Mouse (Mus musculus) left cerebral cortex, postnatal 14 days (tissue): ENCODE results near the gene Peg10. TPM values are rescaled to one million over a fixed set of nuclear protein-coding genes. Genes with fewer than 3 reads are reported as not detected.

Experiments
- DNase-seq, 2 experiments: peaks; one replicate each; pipeline ENCODE4 v3.0.0; 2021 to 2022; ENCODE audit warnings: low spot score in 2 of 2, mixed read lengths in 1 of 2
- intact Hi-C: fragments of 180-260 bp; cut with DNase I; formaldehyde crosslinking; loops from one replicate; pipeline ENCODE4 v1.15.1; 2025
- long read RNA-seq, 2 experiments: library from polyadenylated mRNA; stranded (forward); transcript quantifications; one replicate each; pipeline ENCODE4 v2.0.0; 2021
- total RNA-seq, 2 experiments: library from RNA; stranded (reverse); gene quantifications; 2 replicates each; pipeline ENCODE4 v1.2.3; 2021

Gene Peg10
- total RNA-seq: 10 to 100 TPM; 10.4 to 11.9 TPM
- long read RNA-seq, experiment 1: 0 reads
- long read RNA-seq, experiment 2: 0 reads

GRCm38 (mm10) chr6:4746696-4747439 lies at the start of gene Peg10, which contains the start of gene Sgce:
TSS of gene Peg10 (plus strand) at chr6:4747306.
TSS of gene Sgce (minus strand) at chr6:4747207.
- intact Hi-C loops: loop anchor here (5.0 to 10.0 kb wide), 4 partner anchors 155 to 638 kb away; partner anchors contain the start of genes Asb4 and Ppp1r9a
- peak; percentile 76 to 78 for DNase-seq

- intact Hi-C loops: no loop called here
- no peak for DNase-seq
Measured at GRCm38 (mm10) chr6:4701641-4702040, 45.5 kb upstream of the Peg10 start.

GRCm38 (mm10) chr6:4703908-4704307 lies 43.2 kb upstream of the Peg10 start:
- intact Hi-C loops: no loop called here
- DNase-seq: no peak

GRCm38 (mm10) chr6:4706415-4706814 lies 40.7 kb upstream of the Peg10 start:
- DNase-seq: no peak
- intact Hi-C loops: no loop called here

- intact Hi-C loops: no loop called here
- no peak for DNase-seq
Measured at GRCm38 (mm10) chr6:4708971-4709370, 38.1 kb upstream of the Peg10 start.

DNA sequence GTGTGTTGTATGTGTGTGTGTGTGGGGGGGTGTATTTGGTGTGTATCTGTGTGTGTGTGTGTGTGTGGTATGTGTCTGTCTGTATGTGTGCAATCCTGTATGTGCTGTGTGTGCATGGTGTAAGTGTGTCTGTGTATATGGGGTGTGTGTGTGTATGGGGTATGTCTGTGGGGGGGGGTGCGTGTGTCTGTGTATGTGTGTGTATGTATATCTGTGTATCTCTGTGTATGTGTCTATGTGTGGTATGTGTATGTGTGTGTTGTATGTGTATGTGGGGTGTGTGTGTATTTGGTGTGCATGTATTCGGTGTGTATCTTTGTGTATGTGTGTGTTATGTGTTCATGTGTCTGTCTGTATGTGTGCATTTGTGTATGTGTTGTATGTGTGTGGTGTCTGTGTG lies 30.9 kb upstream of the Peg10 start:
- DNase-seq: no peak
- intact Hi-C loops: no loop called here

DNA sequence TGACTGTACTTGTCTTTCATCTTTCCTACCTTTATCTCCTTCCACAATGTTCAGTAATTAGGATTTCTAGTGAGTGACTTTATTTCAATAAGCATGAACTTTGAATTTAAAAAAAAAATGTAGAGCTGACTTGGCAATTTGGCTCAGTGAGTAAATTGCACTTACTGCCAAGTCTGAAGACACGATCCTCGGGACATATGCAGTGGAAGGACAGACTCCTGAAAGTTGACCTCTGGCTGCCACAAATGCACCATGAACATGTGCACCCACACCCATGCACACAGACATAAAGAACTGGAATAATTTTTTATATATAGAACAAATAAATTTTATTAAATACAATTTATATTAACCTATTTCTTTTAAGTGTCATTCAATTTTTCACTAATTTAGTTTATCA lies 29.8 kb upstream of the Peg10 start:
- intact Hi-C loops: no loop called here
- DNase-seq: no peak

DNA sequence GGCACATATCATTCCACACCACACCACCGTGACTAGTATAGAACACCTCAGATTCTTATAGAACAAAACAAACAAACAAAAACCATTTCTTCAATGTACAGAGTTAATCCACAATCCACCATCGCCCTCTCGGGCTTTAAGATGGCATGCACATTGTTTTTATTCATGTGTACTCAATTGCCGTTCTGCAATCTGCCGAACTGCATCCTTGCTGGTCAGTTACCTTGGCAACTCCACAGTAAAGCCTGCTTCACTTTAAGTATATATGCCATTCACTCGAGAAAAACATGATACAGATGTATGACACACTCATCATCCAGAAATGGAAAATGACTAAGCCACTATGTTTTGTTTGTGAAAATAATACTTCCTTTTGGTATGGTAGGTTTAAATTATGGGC lies 25.0 kb upstream of the Peg10 start:
- DNase-seq: peak in 1 of 2 experiments; percentile 19
- intact Hi-C loops: no loop called here

GRCm38 (mm10) chr6:4722739-4723138 lies 24.4 kb upstream of the Peg10 start:
- intact Hi-C loops: no loop called here
- DNase-seq: no peak

DNA sequence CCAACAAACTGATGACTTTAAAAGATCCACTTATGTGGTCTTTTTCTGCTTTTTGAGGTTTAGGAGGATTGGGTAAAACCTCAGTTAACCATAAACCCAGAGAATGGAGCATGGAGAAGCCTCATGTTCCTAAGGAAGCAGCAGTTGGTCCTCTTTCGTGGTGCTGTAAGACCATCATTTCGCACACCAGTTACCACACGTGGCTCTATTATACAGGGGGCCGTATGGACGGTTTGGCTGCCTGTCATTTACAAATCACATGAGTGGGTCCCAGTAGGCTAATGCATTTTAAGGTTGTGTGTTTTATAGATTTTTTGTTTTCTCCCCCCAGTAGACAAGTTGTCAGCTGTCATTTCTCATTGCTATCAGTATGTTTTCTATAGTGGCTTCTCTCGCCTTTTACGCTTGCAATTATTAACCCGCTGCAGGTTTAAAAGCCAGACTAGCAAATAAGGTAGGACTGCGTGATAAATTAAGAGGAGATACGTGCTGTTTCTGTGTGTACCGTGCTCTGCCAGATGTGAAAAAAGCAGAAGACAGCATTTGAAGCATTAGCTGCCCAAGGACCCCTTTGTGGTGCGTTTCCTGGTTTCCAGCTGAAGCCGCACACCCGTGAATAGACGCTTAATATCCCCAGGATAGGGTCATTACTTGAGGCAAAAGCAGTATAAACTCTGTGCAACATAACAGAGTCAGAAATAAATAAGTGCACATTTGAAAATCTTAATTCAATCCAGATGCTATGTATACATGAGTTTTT lies 22.9 kb upstream of the Peg10 start:
- intact Hi-C loops: no loop called here
- no peak for DNase-seq

GRCm38 (mm10) chr6:4728305-4728704 lies 18.8 kb upstream of the Peg10 start:
- DNase-seq: no peak
- intact Hi-C loops: no loop called here

DNA sequence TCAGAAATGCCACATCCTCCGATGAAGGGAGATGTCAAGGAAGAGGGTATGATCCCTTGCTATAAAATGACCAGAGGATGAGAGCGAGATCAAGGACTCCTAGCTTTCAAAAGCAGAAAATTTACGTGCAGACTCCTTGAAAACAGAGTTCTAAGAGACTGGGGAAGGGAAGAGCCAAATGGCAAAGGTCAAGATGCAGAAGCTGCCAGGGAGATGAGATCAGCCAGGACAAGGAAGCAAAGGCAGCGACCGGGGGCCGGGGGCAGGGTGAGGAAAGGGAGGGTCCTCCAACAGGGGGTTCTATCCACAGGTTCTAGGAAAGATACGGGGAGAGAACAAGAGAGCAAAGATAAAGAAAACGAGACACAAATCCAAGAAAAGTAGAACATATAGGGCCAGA lies 15.4 kb upstream of the Peg10 start:
- no peak for DNase-seq
- intact Hi-C loops: no loop called here

DNA sequence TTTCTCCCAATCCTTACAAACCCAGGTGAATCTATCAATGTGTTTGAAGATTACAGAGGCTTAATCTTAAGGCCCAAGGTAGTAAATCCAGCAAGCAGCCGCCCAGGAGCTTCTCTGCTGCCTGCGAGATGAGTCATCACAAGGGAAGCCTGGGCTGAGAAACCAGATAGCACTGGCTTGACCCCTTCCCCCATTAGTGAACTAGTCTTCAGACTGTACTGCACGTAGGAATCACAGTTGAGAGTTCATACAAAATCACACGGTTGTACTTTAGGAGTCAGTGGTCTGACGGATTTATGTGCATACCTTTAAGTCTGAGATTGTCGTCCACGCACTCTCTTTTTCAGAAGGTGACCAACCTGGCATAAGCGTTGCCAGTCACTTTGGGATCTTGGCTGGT lies 13.9 kb upstream of the Peg10 start:
- intact Hi-C loops: no loop called here

DNA sequence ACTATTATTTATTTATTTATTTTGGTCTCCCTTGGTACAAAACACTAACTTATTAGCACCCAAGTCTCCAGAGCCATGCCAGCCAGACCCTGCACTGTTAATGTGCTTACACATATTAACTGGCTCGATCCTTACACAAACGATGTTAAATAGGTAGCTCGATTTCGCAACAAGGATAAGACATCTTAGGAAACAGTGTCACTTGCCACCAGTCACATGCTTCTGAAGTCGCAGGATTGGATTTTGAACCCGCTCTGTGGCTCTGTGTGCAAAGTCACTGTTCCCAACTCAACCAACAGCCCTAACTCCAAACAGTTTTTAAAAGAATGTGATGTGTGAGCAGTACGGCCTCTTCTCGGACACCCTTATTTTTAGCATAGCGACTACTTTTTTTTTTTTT lies 10.7 kb upstream of the Peg10 start:
- DNase-seq: no peak
- intact Hi-C loops: no loop called here

More for the DNA sequence above, 13.9 kb upstream of the Peg10 start:
- DNase-seq: no peak

- no peak for DNase-seq
- intact Hi-C loops: no loop called here
Measured at GRCm38 (mm10) chr6:4738034-4738629, 9.0 kb upstream of the Peg10 start.

- intact Hi-C loops: no loop called here
- no peak for DNase-seq
Measured at GRCm38 (mm10) chr6:4738717-4739116, 8.4 kb upstream of the Peg10 start.

DNA sequence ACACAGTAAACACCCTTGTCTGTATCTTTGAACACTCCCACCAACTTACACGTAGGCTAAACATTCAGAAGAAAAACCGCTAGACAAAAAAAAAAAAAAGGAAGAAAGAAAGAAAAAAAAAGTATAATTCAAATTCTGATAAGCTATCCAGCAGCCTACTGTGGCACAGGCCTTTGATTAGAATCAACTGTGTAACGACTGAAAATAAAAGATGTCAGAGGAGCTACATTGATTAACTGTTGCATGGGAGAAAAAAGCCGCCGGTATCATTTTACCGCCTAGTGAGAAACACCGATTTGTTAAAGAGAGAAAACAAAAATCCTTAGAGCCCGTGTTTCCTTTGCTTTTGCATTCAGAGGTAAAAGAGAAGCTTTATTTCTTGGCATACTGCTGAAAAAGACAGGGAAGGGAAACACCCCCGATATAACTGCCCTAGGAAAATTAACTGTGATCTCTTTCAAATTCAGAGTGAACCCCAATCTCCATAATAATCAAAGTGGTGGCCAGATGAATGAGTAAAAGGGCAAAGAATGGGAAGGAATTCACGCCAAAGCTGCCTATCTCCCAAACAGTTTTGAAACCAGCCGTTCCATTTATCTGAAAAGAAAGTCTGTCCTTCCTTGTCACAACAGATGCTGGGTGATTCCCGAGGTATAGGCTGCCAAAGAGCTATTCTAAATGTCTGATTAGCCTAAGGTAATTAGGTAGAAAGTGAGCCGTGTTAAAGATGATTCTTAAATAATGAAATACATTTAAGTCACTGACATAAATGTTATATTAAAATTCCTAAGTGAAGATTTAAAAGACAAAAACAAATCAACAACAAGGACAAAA lies 7.4 kb upstream of the Peg10 start:
- no peak for DNase-seq
- intact Hi-C loops: loop anchor here (10.0 kb wide), 2 partner anchors 185 to 645 kb away; partner anchors contain the start of gene Asb4

DNA sequence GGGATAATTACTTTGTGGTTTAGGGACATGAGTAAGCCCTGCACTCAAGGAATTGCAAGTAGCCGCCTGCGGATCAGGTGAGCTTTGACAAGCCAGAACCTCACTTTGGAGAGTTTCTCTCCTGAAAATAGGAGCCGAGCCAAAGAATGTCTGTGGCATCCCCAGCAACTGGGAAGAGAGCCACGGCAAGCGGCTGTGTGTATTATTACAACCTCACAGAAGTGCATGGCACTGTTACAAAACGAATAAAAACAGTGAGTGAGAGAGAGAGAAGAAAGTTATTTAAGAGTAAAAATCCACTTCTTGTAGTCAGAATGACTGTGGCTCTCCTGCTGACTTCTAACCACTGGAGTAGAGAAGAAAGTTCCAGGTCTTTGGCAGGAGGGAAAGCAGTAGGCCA lies 6.6 kb upstream of the Peg10 start:
- peak; percentile 32 for DNase-seq
- intact Hi-C loops: loop anchor here (10.0 kb wide), 2 partner anchors 186 to 644 kb away; partner anchors contain the start of gene Asb4

- intact Hi-C loops: loop anchor here (5.0 to 10.0 kb wide), 4 partner anchors 156 to 639 kb away; partner anchors contain the start of genes Asb4 and Ppp1r9a
- no peak for DNase-seq
Measured at GRCm38 (mm10) chr6:4746036-4746695, 940 bp upstream of the Peg10 start.
